Mouse (Mus musculus): Measurements from ENCODE around the gene Spef2. TPM values are rescaled to one million over a fixed set of nuclear protein-coding genes. Genes with fewer than 3 reads are reported as not detected.
"Not testable (repeated sequence)": the region's sequence is repeated elsewhere in the genome, so short reads cannot be mapped to it uniquely, and the experiment has no call there.

Gene Spef2
- polyA plus RNA-seq, 1 experiment from 2014 or later: 1.2 TPM

DNA sequence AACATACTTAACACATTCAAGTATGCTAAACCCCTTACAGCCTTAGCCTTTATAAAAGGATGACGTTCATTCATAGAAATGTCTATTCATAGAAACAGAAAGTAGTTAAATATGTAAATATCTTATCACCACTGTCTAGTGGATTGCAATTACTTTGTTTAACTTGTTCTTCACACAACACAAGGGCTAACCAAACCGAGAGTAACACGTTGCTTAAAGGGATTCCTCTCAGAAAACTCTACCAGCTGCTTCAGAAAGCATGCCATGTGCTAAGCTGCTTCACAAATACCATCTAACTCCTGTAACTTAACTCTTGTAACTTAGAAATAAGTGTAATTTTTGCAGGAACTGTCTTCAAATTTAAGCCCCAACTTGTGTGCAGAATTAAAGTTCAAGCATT is 35.0 kb downstream of the Spef2 start:
- Histone ChIP-seq H3K27me3 (no peaks in the 10 kb centered on the region), H3K4me1 (no peaks in the 10 kb centered on the region), H3K27ac (no peak overlapping the region), H3K9me3 (replicated peaks) (no peaks in the 10 kb centered on the region), H3K4me2 (no peak overlapping the region), H3K4me3 (no peak overlapping the region), H3K9ac (no peak overlapping the region), H3K36me3 (ENCODE audit: poor library complexity, severe bottlenecking) (no peaks in the 10 kb centered on the region)
- no peak for ATAC-seq
- WGBS: 75% methylated on average over 3 of the region's 3 CpGs

DNA sequence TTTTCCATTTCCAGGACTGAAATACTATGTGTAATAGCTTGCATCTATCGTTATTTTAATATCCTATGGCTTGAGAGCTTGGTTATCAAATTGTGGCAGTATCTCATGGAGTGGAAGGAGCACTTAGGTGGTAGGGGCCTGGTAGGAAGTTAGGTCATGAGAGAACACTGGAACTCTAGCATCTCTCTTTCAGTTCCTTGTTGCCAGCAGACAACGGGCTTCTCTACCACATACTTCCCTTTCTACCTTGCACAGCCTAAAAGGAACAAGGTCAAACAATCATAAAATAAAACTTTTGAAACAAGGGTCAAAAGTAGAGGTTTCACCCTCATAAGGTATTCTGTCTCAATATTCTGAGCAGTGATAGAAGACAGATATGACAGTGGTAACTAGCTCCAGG is 38.3 kb downstream of the Spef2 start:
- Histone ChIP-seq H3K4me1 (no peaks in the 10 kb centered on the region), H3K36me3 (ENCODE audit: poor library complexity, severe bottlenecking) (no peaks in the 10 kb centered on the region), H3K4me3 (no peak overlapping the region), H3K27ac (no peak overlapping the region), H3K9me3 (replicated peaks) (no peaks in the 10 kb centered on the region), H3K9ac (no peak overlapping the region), H3K27me3 (no peaks in the 10 kb centered on the region), H3K4me2 (no peak overlapping the region)
- no peak for ATAC-seq
- 88% methylated on average over 2 of the region's 2 CpGs for WGBS

DNA sequence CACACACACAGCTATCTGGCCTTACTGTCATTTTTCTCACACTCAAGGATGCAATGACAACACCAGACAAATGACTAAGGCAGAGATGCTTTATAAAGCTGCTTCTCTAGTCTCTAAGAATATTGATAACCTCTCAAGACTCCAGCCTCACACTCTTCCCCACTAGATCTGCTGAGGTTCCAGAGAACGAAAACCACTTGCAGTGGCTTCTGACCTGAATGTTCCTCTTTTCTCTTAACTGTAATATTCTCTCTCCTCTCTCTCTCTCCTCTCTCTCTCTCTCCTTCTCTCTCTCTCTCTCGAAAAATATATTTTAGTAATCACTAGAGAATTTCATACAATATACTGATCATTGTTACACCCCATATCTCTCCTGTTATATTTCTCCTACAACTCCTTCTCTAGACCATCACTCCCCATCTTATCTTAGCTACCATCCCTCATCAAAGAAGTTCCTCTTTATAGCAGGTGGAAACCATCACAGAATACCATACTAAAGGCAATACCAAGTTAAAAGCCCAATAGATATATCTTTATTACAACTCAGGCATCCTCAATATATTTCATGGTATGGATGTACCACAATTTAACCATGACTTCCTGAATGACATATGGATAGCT is 42.7 kb downstream of the Spef2 start:
- Histone ChIP-seq H3K36me3 (ENCODE audit: poor library complexity, severe bottlenecking) (no peaks in the 10 kb centered on the region), H3K27ac (no peak overlapping the region), H3K4me1 (no peaks in the 10 kb centered on the region), H3K4me3 (no peak overlapping the region), H3K9ac (no peak overlapping the region), H3K9me3 (replicated peaks) (no peaks in the 10 kb centered on the region), H3K27me3 (no peaks in the 10 kb centered on the region), H3K4me2 (no peak overlapping the region)
- no peak for ATAC-seq
- WGBS: 85% methylated on average over 2 of the region's 2 CpGs

DNA sequence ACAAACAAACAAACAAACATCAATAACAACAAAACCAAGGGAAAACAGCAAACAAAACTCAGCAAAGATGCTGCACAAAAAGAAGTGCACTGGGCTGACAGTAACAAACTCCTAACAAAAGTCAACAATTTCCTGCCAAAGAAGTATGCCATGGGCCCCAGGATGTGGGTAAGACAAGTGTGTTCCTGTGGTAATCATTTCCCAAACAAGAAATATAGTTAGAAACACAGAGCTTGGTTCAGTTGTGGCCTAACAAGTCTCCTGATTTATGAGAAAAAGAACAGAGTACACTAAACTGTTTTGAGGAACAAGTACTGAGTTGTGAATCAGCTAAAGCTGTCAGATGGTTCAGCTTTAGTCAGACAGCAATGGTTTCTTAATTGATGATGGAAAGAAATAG is 46.8 kb downstream of the Spef2 start:
- Histone ChIP-seq H3K4me1 (no peaks in the 10 kb centered on the region), H3K27me3 (no peaks in the 10 kb centered on the region), H3K36me3 (ENCODE audit: poor library complexity, severe bottlenecking) (no peaks in the 10 kb centered on the region), H3K4me3 (no peak overlapping the region), H3K4me2 (no peak overlapping the region), H3K9me3 (replicated peaks) (no peaks in the 10 kb centered on the region), H3K9ac (no peak overlapping the region), H3K27ac (no peak overlapping the region)
- no peak for ATAC-seq

DNA sequence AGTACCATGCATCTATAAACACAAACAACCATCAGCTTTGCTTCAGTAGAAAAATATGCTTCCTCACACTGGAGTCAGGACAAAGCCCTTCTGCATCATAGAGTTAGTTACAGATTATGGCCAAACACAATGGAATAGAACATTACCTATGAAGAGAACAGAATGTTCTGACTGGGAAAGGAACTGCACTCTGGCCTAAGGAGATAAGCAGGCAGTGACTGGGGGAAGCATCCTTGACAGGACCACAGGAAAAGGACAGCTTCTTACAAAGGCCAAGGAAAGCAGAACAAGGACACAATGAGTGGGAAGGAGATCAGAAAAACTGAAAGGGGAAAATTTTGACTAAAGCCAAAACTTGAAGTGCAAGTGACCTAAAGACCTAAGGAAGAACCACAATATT is 56.9 kb downstream of the Spef2 start:
- Histone ChIP-seq H3K9ac (no peak overlapping the region), H3K4me1 (no peaks in the 10 kb centered on the region), H3K27ac (no peak overlapping the region), H3K4me3 (no peak overlapping the region), H3K27me3 (no peaks in the 10 kb centered on the region), H3K36me3 (ENCODE audit: poor library complexity, severe bottlenecking) (no peaks in the 10 kb centered on the region), H3K9me3 (replicated peaks) (no peaks in the 10 kb centered on the region), H3K4me2 (no peak overlapping the region)
- no peak for ATAC-seq

DNA sequence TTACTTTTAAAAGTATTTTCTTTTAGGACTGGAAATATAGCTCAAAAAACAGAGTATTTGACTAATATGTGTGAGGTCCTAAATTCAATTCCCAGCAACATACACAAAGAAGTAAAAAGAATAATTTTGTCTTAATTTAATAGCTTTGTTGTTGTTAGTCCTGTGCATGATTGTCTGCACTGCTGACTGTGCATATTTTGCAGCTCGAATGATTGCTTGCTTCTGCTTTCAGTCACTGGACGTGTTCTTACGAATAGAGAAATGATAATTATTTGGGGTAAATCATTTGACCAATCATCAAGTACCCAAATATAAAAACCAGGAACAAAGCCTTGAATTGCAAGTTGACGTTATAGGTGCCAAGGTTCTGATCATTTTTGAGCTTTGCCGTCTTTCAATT is 57.8 kb downstream of the Spef2 start:
- WGBS: 86% methylated on average over 5 of the region's 5 CpGs
- Histone ChIP-seq H3K4me3 (no peak overlapping the region), H3K9me3 (replicated peaks) (no peaks in the 10 kb centered on the region), H3K9ac (no peak overlapping the region), H3K36me3 (ENCODE audit: poor library complexity, severe bottlenecking) (no peaks in the 10 kb centered on the region), H3K4me1 (no peaks in the 10 kb centered on the region), H3K4me2 (no peak overlapping the region), H3K27me3 (no peaks in the 10 kb centered on the region), H3K27ac (no peak overlapping the region)
- no peak for ATAC-seq

DNA sequence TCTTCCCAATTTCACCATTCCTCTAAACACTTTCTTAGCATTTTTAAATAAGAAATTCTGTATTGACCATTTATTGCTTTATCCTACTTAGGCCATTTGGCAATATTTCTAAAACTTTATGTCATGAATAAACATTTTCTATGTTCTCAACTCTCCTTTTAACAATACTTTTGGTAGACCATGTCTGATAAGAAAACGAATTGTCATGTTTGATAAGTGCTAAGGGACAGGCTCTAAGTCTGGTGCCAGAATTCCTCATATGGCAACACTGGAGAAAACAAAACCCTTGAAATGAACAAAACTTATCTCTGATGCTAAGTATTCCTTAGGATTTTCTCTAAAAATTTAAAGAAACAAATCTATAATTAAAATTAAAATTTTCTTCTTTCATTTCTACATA is 58.2 kb downstream of the Spef2 start:
- H3K36me3 ChIP-seq (ENCODE audit: poor library complexity, severe bottlenecking): no peaks in the 10 kb centered on the region
- WGBS: 77% methylated on average over 1 of the region's 1 CpGs
- H3K9me3 ChIP-seq (replicated peaks): no peaks in the 10 kb centered on the region
- H3K4me2 ChIP-seq: no peak overlapping the region
- ATAC-seq: no peak
- no peak overlapping the region for H3K4me3 ChIP-seq
- no peaks in the 10 kb centered on the region for H3K27me3 ChIP-seq
- H3K27ac ChIP-seq: no peak overlapping the region
- no peak overlapping the region for H3K9ac ChIP-seq
- H3K4me1 ChIP-seq: no peaks in the 10 kb centered on the region

DNA sequence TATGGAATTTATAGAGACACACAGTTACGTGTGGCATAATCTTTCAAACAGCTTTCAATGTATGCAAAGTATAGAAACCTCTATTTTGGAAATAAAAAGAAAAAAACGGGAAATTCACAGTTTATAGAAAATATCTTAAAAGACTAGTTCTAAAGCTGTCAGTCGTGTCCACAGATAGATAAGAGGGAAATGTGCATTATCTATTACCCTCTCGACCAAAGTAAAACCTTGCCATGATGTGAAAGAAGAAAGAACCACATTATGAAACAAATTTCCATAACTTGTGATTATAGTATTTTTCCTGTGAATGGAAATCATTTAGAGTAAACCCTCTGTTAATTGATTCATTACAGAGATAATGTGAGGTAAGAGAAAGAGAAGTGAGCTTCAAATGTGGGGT is 65.2 kb downstream of the Spef2 start:
- ATAC-seq: no peak
- Histone ChIP-seq H3K27ac (no peak overlapping the region), H3K4me1 (no peaks in the 10 kb centered on the region), H3K27me3 (no peaks in the 10 kb centered on the region), H3K4me2 (no peak overlapping the region), H3K36me3 (ENCODE audit: poor library complexity, severe bottlenecking) (no peaks in the 10 kb centered on the region), H3K4me3 (no peak overlapping the region), H3K9ac (no peak overlapping the region), H3K9me3 (replicated peaks) (no peaks in the 10 kb centered on the region)
- WGBS: 85% methylated on average over 4 of the region's 4 CpGs

DNA sequence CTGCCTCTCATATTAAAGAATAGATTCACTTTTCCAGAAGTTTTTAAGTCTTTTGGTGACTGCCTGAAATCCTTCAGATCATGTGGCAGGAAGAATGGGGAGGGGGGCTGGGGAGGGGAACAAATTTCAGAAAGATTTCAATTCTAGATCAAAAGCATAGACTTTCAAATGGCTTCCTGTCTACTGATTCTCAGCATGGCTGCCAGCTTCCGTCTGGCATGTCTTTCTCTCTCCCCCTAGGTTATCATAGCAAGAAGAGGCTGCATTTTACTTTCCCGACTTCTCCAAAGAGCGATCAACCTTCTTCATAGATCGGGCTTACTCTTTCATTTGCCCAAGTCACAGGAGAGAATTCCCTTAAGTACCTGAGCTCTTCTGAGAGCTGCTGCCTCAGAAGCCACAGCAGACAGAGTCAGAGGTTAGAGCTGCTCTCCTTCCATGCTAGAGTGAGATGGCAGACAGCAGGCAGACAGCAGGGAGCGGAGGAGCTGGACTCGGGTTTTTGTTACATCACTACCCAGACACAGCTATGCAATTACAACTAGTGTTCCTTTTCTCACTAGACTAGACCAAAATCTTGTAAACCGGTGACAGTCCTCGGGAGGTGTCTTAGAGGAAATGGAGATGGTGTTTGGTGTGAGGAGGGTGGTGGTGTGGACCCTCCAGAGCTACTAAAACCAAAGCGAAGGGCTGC is 71.2 kb downstream of the Spef2 start:
- H3K27ac ChIP-seq: no peak overlapping the region
- no peak overlapping the region for H3K4me3 ChIP-seq
- H3K4me2 ChIP-seq: no peak overlapping the region
- no peak for ATAC-seq
- H3K9ac ChIP-seq: no peak overlapping the region
- no peaks in the 10 kb centered on the region for H3K27me3 ChIP-seq
- WGBS: 76% methylated on average over 9 of the region's 9 CpGs
- H3K4me1 ChIP-seq: no peaks in the 10 kb centered on the region
- H3K9me3 ChIP-seq (replicated peaks): no peaks in the 10 kb centered on the region
- no peaks in the 10 kb centered on the region for H3K36me3 ChIP-seq (ENCODE audit: poor library complexity, severe bottlenecking)

DNA sequence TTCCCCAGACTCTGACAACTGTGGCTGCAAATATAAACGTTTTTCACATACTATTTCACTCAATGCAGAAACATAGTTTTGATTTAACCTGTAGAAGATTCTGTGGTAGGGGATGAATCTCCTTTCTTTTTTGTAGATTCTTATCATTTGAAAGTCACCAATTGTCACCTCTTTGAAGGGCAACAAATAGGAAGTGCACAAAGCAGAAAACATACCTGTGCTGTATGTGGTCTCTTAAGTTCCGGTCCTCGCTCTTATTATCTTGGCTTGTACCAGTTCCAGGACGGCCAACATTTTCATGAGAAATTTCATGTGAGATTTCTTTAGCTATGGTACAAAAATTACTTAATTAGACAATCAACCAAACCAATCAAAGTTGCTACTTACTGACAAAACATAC is 80.1 kb downstream of the Spef2 start:
- H3K27ac ChIP-seq: no peak overlapping the region
- no peak for ATAC-seq
- no peaks in the 10 kb centered on the region for H3K9me3 ChIP-seq (replicated peaks)
- H3K9ac ChIP-seq: no peak overlapping the region
- H3K4me2 ChIP-seq: no peak overlapping the region
- H3K4me1 ChIP-seq: no peaks in the 10 kb centered on the region
- no peak overlapping the region for H3K4me3 ChIP-seq
- H3K36me3 ChIP-seq (ENCODE audit: poor library complexity, severe bottlenecking): no peaks in the 10 kb centered on the region
- no peaks in the 10 kb centered on the region for H3K27me3 ChIP-seq
- WGBS: 89% methylated on average over 4 of the region's 4 CpGs

DNA sequence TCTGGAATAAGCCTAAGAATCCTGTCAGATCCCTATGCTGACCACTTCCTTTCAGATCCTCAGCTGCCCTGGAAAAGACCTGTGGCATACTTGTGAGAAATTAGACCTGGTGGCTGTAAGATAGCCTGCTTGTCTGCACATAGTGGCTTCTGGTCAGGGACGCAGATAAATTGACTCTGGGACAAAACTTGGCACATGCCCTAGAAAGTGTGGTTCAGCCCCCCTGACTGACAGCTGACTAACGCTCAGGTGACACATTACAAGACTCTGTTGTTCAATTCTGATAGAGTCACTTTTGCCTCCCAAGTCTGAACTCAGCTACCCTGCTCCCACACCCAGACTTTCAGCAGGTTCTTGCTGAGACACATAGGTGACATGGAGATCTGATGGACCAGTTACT is 83.7 kb downstream of the Spef2 start:
- not testable (repeated sequence) for H3K4me2 ChIP-seq; H3K4me3 ChIP-seq; H3K9me3 ChIP-seq (replicated peaks); H3K4me1 ChIP-seq; H3K9ac ChIP-seq; H3K27me3 ChIP-seq; H3K36me3 ChIP-seq (ENCODE audit: poor library complexity, severe bottlenecking); H3K27ac ChIP-seq; ATAC-seq
- 98% methylated on average over 2 of the region's 2 CpGs for WGBS

DNA sequence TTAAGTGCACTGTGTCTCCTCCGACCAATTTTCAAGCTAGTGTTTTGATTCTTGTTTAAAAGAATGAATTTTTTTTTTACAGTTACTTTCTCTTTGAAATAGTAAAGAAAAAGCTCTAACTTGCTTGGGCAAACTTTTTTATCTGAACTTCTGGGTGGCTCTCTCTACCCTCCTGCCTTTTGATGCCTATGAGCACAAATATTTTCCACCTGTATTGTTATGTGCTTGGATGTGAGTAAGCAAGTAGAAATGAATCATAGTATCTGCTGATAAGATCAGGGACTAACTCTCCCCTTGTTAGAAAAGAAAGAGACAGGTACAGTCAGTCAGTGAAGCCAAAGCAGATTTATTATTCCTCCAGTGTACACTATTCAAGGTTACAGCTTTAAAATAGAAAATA is 87.5 kb downstream of the Spef2 start:
- H3K4me1 ChIP-seq: no peaks in the 10 kb centered on the region
- H3K9ac ChIP-seq: no peak overlapping the region
- 90% methylated on average over 1 of the region's 1 CpGs for WGBS
- H3K4me2 ChIP-seq: no peak overlapping the region
- no peaks in the 10 kb centered on the region for H3K9me3 ChIP-seq (replicated peaks)
- no peak overlapping the region for H3K4me3 ChIP-seq
- no peaks in the 10 kb centered on the region for H3K27me3 ChIP-seq
- no peak for ATAC-seq
- H3K27ac ChIP-seq: no peak overlapping the region
- H3K36me3 ChIP-seq (ENCODE audit: poor library complexity, severe bottlenecking): no peaks in the 10 kb centered on the region

DNA sequence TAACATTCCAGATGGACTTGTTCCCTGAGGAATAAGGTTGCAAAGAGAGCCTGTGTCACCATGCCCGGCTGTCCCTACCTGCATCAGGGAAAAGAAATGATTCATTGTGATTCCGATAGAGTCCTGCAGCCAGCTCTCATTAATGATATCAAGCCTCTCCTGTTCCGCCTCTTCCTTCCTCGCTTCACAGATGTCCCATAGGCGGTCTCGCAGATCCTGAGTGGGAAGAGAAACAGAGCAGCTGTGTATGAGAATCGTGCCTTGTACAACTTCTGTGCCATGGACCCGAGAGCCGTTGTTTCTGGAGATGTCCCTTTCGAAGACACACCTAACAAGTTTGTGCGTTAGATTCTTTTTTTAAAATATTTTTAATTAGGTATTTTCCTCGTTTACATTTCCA is 114.2 kb downstream of the Spef2 start:
- Histone ChIP-seq H3K27ac (no peak overlapping the region), H3K36me3 (ENCODE audit: poor library complexity, severe bottlenecking) (no peaks in the 10 kb centered on the region), H3K4me2 (no peak overlapping the region), H3K9me3 (replicated peaks) (no peaks in the 10 kb centered on the region), H3K27me3 (no peaks in the 10 kb centered on the region), H3K4me3 (no peak overlapping the region), H3K9ac (no peak overlapping the region), H3K4me1 (no peaks in the 10 kb centered on the region)
- ATAC-seq: no peak
- 89% methylated on average over 12 of the region's 12 CpGs for WGBS

All from forebrain, embryonic 13.5 days (tissue).